Mouse (Mus musculus) retina, embryonic 14.5 days (tissue): ENCODE measurements around the gene Gm20479.
A peak's percentile ranks its signal among the peaks of the same experiment; 100 is the strongest.

Experiments
- DNase-seq: peaks from one replicate; pipeline ENCODE4 v3.0.0-alpha.2; 2015; ENCODE audit warnings: low spot score

Gene Gm20479

DNA sequence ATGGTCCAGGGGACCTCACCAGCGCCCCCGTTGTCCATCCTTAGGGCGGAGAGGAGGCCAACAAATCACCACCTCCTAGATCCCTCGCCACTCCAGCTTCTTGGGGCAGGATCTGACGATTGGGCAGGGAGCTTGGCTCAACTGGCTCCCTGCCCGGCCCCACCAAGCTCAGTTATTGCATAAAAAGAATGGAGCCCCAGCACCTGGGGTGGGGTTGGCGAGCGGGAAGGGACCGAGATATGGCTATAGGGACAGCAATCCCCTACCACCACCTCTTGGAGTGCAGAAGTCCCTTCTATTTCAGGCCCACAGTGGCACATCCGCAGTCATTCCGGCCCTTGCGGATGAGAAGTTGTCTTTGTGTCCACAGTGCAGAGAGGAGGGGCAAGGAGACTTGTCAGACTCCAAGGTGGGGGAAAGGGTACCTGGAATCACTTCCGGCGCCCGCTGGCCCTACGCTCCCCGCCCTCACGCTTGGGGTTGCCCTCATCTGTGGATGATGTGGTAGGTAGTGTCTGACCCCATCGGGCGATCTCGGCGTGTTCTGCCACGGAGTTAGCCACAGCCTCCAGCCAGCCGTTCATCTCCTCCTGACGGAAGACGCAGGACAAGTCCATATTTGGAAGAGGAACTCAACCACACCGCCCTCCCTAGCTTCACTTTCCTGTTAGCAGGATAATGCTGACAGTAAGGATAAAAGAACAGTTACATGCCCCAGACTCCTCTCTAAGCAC, at the start of gene Gm20479:
Gm20479 (minus strand) TSS at position 559 of the 734 bp plus-strand sequence.
- DNase-seq: no peak

DNA sequence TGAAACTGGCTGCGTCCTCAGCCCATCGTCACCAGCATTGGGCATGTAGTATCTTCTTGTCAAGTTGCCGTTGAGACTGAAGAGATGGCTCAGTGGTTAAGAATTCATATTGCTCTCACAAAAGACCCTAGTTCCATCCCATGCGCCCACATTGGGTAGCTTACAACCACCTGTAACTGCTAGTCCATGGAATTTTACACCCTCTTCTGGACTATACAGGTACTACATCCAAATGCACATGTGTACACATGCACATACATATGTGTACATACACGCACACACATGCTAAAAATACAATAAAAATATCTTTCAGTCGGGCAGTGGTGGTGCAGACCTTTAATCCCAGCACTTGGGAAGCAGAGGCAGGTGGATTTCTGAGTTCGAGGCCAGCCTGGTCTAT, 49.3 kb upstream of the Gm20479 start:
- peak; percentile 35 for DNase-seq

DNA sequence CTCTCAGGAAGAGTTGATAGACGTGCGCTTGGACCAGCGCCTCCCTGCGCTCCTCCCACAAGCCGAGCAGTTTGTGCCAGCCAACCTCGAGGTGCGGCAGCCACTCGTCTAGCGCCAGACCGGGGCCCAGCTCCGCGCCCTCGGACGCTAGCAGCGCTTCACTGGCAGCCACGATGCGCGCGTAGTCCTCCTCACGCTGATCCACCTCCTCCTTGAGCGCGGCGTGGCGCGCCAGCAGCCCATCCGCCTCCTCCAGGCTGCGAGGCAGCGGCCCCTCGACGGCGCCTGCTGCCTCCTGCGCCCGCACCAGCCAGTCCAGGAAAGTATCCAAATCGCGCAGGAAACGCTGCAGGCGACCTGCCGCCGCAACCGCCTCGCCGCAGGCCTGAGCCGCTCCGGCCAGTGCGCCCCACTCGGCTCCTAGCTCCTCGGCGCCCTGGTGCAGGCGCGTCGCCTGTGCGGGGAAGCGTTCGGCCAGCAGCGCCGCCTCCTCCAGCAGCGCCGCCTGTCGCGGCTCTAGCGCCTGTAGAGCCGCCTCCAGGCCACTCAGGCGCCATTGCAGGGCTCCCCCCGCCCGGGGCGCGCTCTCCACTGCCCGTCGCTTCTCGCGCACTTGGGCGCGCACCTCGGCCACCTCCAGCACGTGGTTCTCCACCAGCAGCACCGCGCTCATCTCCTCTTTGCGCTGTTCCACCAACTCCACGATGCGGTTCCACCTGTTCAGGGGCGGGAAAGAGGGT, 47.2 kb upstream of the Gm20479 start:
- no peak for DNase-seq

DNA sequence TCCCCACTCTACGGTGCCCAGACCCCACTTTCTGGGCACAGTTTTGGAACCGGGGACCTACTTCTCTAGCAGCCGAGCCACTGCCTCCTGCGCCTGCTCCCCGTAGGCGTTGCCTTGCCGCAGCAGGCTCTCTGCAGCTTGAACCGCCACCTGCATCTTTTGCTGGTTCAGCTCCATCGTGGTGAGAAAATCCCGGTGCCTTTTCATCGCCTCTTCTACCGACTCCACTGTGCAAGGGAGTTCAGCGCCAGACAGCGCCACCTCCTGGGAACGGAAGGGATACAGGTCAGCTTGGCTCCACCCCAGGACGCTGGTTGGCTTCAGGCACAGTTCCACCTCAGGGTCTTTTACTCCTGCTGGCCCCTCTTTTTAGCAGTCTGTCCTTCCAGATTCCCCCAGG, 45.5 kb upstream of the Gm20479 start:
- DNase-seq: peak; percentile 77

DNA sequence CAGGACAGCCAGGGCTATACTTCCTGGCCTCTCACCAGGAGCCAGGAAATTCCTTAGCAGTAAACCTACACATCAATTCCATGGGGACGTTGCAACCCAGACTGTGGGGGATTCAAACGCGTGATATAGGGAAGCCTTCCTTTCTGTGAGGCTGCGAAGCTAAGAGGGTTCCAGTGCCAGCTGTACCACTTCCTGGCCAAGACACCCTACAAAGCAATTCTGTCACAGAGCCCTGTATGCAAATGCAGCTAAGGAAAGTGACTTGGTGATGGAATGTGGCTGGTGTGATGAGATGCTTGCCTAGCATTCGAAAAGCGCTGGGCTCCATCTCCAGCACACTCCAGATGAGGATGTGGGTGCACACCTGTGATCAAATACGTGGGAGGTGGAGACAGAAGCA, 43.3 kb upstream of the Gm20479 start:
- no peak for DNase-seq

DNA sequence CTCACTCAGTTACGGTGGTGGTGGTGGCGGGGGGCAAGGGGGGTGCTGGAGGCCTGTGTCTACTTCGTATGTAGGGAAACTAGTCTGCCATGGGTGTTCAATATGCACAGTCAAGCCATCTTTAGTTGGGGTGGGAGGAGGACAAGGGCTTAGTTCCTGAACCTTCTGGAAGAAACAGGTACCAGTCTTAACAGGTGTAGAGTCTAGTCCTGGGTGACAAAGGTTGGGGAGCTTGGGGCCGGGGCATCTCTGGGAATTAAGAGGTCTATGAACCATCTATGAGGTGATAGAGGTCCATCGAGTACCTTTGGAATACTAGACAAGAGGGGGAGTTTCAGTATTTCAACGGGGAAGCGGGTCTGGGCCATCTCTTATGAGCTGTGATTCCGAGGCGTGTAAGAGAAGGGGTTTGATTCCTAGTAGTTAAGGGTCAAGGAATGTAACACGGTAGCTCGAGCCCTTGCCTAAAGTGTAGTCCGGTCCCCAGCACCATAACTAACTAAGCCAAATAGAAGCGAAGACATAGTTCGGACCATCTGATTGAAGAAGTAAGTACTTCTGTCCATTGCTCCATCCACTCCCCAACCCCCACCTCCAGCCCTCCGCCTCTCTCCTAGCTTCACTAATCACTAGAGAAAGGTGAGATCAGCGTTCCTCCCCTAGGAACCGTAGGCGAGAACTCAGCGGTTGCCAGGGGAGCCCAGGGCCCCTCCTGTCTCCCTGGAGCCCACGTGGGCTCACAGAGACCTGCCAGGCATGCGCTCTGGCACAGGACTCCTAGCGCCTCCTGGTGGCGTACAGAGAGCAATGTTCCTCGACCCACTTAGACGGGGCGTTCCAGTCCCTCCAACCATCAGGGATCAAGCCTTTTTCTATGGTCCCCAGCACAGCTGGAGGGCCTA, 40.1 kb upstream of the Gm20479 start:
- DNase-seq: peak; percentile 78

DNA sequence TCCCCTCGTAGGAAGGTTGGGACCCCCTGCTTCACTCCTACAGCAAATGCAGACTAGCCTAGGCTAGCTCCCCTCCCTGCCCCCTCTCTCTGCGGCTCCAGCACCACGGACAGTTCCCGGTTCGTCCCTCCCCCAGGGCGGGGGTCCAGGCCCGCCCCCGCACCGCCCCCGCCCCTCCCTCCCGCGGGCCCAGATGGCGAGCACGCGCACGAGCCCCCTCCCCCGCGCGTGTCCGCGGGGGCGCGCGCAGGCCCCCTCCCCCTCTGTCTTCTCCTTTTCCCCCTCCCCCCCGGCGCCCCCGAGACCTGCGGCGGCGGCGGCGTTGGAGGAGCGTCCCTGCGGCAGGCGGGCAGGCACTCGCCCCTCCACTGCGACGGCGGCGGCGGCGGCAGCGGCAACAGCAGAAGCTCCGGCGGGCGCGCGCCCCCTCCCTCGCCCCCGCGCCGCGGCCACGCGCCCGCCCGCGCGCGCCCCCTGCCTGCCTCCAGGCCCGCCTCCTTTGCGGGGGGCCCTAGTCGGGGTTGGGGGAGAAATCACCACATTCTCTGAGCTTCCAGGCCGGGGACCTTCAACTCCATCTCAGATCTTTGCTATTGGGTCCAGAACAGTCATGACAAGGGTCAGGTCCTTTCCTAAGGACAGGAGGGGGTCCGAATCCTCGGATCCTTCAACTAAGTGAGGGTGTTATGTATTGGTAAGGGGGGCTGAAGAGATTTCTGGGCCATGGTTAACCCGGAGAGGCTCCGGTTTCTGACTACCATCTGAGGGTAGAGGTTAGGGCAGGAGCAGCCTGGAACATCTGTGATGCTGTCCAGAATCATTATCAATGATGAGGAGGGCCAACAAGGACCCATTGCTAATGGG, 39.2 kb upstream of the Gm20479 start:
- DNase-seq: peak; percentile 49

DNA sequence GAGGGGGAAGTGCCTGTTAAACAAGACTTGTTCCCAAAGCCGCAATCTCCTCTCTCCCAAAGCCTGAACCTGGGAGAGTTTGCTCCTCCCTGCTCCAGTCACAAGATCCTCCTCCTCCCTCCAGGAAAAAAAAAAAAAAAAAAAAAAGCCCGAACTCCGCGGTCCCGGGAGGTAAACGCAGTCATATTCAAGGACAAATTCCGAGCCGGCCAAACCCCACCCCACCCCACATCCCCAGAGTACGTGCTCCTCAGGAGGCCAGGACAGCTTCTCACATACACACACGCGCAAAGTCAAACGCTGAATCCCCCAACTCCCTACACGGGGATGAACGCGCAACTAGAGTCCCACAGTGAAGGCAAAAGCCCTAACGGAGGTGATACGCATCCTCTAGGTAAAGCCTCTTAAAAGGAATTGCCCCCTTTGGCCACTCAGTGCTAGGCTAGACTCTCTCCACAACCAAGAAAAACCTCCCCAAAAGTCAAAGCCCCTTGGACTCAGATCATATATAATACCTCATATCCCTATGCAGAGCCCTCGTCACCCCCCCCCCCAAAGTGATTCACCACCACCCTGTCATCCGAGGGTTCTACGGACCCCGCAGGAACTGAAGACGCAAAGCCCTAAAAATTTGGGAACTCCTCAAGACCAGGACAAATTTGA, 38.4 kb upstream of the Gm20479 start:
- no peak for DNase-seq

DNA sequence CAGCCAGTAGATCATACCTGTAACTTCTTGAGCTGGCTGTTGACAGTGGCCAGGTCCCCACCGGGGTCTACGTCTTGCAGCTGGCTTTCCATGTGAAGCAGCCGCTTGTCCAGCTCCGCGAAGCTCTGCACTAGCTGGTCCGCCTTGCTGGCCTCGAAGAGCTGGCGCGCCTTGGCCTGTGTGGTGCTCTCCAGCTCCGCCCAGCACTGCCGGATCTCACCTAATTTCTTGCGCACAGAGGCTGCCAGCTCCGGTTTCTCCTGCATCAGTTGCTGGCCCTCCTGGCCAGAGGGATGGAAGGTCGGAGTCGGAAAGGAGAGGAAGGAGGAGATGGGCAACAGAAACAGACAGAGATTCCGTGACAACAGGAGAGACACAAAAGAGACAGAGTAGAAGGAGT, 34.2 kb upstream of the Gm20479 start:
- DNase-seq: no peak

DNA sequence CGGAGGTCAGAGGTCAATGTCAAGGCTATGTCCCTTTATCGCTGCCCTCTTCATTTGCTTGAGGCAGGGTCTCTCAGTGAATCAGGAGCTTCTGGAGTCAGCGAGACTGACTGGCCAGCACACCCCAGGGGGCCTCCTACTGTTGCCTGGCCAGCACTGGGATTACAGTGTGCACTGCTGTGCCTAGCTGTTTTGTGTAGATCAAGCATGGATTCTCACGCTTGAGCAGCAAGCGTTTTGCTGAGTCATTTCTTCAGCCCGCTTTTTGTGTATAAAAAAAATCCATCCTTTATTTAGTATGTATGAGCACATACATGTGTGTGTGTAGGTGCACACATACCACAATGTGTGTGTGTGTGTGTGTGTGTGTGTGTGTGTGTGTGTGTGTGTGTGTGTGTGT, 32.0 kb upstream of the Gm20479 start:
- DNase-seq: no peak

DNA sequence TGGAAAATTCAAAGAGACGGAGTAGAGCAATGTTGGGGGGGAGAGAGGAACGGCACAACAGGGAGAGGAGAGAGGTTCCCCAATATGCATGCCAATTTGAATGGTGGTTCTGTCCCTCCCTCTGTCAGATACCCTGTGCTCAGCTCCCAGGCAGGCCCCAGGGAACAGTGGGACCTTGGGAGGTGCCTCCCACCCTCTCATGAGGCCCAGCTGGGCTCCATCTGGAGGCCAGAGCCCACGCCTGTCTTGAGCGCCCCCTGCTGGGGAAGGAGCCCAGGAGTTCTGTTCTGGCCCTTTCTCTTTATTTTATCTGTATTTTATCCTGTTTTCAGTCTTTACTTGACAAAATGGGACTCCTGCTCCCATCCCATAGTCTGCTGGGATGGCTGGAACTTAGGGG, 27.5 kb upstream of the Gm20479 start:
- peak; percentile 80 for DNase-seq

DNA sequence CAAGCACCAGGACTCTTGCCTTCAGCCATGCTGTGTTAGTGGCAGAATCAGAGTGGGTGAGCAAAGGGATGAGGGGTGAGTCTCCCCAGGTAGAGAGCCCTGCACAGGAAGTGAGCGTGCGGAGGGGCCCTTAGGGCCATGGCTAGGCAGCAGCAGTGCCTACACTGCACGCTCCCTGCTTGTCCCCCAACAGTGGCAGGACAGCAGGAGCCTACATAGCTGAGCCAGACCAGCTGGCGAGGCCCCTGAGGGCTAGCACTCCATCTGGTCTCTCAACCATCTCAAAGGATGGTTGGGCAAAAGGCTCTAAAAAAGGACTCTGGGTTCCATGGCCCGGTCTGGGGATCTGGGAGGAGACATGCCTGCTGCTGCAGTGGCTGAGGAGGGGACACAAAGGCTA, 26.9 kb upstream of the Gm20479 start:
- no peak for DNase-seq

DNA sequence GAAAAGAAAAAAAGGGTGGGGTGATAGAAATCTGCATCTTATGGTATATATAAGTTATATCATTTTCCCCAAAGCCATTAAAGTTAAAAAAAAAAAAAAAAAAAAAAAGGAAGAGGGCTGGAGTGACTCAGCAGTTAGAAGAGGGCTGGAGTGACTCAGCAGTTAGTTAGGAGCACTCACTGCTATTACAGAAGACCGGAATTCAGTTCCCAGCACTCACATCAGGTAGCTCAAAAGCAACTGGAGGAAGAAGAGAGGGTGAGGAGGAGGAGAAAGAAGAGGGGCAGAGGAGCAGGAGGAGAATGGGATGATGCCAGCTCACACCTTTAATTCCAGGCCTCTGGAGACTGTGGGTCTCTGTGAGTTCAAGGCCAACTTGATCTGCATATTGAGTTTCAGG, 26.0 kb upstream of the Gm20479 start:
- no peak for DNase-seq

DNA sequence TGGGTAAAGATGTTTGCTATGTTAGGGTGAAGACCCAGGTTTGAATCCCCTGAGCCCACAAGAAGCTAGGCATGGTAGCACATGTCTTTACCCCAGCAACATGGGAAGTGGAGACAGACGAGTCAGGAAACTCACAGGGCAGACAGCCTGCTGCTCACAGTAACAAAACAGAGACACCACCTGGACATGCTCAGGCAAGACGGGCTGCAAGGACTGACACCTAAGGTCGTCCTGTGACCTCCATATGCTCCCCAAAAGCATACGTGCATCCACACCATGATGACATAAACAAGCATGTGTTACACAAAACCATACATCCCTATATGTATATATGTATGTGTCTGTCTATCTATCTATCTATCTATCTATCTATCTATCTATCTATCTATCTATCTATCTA, 24.3 kb upstream of the Gm20479 start:
- DNase-seq: no peak

DNA sequence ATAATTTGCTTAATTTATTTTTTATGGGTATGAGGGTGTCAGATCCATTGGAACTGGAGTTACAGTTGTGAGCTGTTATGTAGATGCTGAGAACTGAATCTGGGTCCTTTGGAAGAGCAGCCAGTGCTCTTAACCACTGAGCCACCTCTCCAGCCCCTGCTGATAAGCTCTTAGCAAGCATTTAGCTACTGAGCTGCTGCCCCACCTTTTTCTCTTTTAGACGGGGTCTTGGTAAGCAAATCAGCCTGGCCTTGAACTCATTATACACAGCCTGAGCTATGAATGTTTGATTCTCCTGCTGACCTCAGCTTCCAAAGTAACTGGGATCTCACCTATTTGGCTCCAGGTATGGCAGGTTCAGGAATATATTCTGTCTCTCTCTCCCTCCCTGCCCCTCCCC, 23.8 kb upstream of the Gm20479 start:
- no peak for DNase-seq

DNA sequence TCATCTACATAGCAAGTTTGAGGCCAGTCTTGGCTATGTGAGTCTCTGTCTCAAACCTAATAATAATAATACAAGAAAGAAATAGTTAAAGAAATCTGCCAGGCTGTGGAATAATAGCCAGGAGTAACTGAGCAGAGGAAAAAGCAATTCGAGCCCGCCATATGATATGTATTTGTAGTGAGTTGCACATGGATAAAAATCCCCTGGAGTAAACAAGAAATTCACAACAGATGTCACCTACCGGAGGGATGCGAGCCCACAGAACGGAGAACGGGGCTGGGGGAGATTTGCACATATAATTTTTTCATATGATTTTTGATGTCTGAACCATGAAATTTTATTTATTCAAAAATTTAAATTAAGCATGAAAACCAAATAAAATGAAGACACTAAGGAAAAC, 22.6 kb upstream of the Gm20479 start:
- no peak for DNase-seq

DNA sequence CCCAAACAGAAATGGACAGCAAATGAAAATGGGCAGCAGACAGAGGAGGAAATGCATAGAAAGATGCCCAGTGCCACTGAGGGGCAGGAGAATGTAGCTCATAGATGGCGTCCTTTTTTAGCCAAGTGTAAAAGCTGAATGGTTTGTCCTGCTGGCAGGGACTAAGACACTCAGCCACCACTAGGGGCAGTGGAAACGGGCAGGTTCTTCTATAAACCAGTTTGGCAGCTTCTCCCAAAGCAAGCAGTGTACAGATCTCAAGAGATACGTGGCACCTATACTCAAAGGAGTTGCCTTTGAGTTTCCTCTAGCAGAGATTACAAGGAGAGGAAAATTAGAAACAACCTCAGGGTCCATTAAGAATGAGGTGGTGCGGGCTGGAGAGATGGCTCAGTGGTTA, 21.2 kb upstream of the Gm20479 start:
- peak; percentile 60 for DNase-seq

DNA sequence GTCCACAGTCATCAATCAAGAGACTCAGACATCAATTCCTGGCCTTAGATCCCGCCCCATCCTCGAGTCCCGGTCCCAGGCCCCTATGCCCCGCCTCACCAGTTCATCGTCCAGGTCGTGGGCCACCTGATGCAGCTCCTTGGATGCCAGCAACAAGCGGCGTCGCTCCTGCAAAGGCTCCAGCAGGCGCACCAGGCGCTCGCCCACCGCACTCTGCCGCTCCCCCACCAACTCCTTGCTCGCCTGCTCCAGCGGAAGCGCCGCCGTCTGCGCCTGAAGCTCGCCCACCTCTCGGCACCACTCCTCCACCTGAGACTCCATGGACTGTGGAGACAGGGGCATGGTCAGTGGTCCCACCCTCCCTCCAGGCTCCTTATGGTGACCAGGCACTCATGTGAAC, 18.1 kb upstream of the Gm20479 start:
- no peak for DNase-seq

DNA sequence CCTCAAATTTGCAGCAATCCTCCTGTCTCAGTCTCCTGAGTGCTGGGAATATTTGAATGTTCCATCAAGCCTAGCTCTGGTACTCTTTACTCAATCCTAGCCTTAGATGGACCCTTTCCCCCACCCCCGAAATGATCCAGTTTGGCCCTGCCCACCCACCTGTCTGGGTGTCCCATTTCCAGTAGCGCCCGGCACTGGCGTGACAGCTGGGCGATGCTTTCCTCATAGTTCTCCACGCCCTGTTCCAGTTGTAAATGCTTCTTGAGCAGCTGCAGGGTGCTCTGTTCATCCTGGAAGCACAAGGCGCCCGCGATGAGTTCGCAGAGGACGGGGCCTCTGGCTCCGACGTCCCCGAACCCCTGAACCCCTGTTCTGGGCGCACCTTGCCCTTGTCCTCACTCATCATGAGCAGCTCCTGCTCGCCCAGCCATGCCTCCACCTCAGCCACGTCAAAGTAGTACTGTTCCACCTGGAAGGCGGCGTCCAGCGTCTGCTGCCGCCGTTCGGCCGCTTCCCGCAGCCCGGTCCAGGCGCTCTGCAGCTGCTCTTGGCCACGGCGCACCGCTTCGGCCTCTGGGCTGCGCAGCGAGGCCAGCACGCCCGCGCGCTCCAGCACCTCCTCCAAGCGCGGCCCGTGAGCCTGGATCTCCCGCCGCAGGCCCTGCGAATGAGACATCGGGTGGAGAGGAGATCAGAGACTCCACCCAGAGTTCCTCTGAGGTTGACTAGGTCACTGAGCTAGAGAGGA, 14.7 kb upstream of the Gm20479 start:
- DNase-seq: peak; percentile 35

DNA sequence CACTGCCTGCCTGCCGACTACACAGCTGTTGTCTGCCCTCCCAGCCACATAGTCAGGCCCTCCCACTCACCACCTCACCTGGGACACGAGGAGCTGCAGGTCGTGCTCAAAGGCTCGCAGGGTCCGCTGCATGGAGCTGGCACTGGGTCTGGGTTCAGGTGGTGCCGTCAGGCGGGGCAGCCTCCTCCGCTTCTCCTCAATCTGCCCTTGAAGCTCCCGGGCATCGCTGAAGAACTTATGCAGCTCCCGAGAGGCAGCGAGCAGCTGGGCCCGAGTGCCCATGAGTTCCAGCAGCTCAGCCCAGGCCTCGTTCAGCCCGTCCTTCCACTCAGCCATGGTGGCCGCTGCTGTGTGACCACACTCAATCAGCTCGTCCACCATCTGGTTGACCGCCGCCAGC, 11.9 kb upstream of the Gm20479 start:
- no peak for DNase-seq
